Mouse (Mus musculus): Measurements from ENCODE around the gene Rpl18a.

Rpl18a gene

GRCm38 (mm10) chr8:70856541-70857197 lies 40.5 kb downstream of the Rpl18a start:
- DNase-seq (ENCODE audit: low spot score in 2 of 2) = peak in 1 of 2 experiments; percentile 47

GRCm38 (mm10) chr8:70856028-70856427 lies 41.2 kb downstream of the Rpl18a start:
- DNase-seq (ENCODE audit: low spot score in 2 of 2) = no peak

GRCm38 (mm10) chr8:70853863-70854262 lies 43.3 kb downstream of the Rpl18a start:
- peak; percentile 63 to 65 for DNase-seq (ENCODE audit: low spot score in 2 of 2)

- no peak for DNase-seq (ENCODE audit: low spot score in 2 of 2)
Observed at GRCm38 (mm10) chr8:70852595-70853231, 44.5 kb downstream of the Rpl18a start.

- no peak for DNase-seq (ENCODE audit: low spot score in 2 of 2)
Observed at GRCm38 (mm10) chr8:70851837-70852236, 45.4 kb downstream of the Rpl18a start.

GRCm38 (mm10) chr8:70850947-70851346 lies 46.3 kb downstream of the Rpl18a start:
- DNase-seq (ENCODE audit: low spot score in 2 of 2) = no peak

GRCm38 (mm10) chr8:70850132-70850845 lies 46.9 kb downstream of the Rpl18a start:
- DNase-seq (ENCODE audit: low spot score in 2 of 2) = no peak

- DNase-seq (ENCODE audit: low spot score in 2 of 2) = no peak
Observed at GRCm38 (mm10) chr8:70849333-70849990, 47.8 kb downstream of the Rpl18a start.

- DNase-seq (ENCODE audit: low spot score in 2 of 2) = peak in 1 of 2 experiments; percentile 47
Observed at GRCm38 (mm10) chr8:70846371-70847154, 50.6 kb downstream of the Rpl18a start.

- DNase-seq (ENCODE audit: low spot score in 2 of 2) = no peak
Observed at GRCm38 (mm10) chr8:70845108-70845507, 52.1 kb downstream of the Rpl18a start.

All from spleen, postnatal 36 days (tissue).